Mouse (Mus musculus) frontal cortex, adult 2 months (tissue): ENCODE data around the gene Rnf181. TPM values are rescaled to one million over a fixed set of nuclear protein-coding genes. Genes with fewer than 3 reads are reported as not detected.
A peak's percentile ranks its signal among the peaks of the same experiment; 100 is the strongest.

Experiments
- DNase-seq, 2 experiments: peaks; one replicate each; pipeline ENCODE4 v3.0.0; 2022; ENCODE audit warnings: low spot score in 1 of 2; ENCODE audit errors: extremely low spot score in 1 of 2
- polyA plus RNA-seq: library from polyadenylated mRNA; depleted of rRNA; stranded (reverse); fragments of >200 nt; gene quantifications from 2 replicates; pipeline ENCODE4 v1.2.3, GENCODE M21; 2012

Gene Rnf181
- polyA plus RNA-seq, 1 experiment = 87.6 TPM

- no peak for DNase-seq
Observed at GRCm38 (mm10) chr6:72385258-72385657, 18.5 kb upstream of the Rnf181 start.

- no peak for DNase-seq
Observed at GRCm38 (mm10) chr6:72383952-72384351, 17.2 kb upstream of the Rnf181 start.

GRCm38 (mm10) chr6:72383142-72383820 is 16.5 kb upstream of the Rnf181 start:
- no peak for DNase-seq

GRCm38 (mm10) chr6:72382494-72382893 is 15.7 kb upstream of the Rnf181 start:
- no peak for DNase-seq

- DNase-seq = no peak
Observed at GRCm38 (mm10) chr6:72380131-72380770, 13.5 kb upstream of the Rnf181 start, which contains the start of gene Vamp5. TSS of gene Vamp5 (minus strand) at chr6:72380468.

GRCm38 (mm10) chr6:72379377-72380130 is 12.8 kb upstream of the Rnf181 start:
- no peak for DNase-seq

- DNase-seq = no peak
Observed at GRCm38 (mm10) chr6:72378510-72379234, 11.9 kb upstream of the Rnf181 start.

GRCm38 (mm10) chr6:72374820-72375563 is 8.2 kb upstream of the Rnf181 start:
- DNase-seq = no peak

GRCm38 (mm10) chr6:72374206-72374605 is 7.5 kb upstream of the Rnf181 start:
- no peak for DNase-seq

- DNase-seq = no peak
Observed at GRCm38 (mm10) chr6:72373184-72373583, 6.4 kb upstream of the Rnf181 start.

GRCm38 (mm10) chr6:72371571-72371970 is 4.8 kb upstream of the Rnf181 start:
- DNase-seq = no peak

- DNase-seq = peak in 1 of 2 experiments; percentile 79
Observed at GRCm38 (mm10) chr6:72371147-72371546, 4.4 kb upstream of the Rnf181 start.

GRCm38 (mm10) chr6:72370091-72370490 is 3.3 kb upstream of the Rnf181 start:
- no peak for DNase-seq

- DNase-seq = no peak
Observed at GRCm38 (mm10) chr6:72369557-72369956, 2.8 kb upstream of the Rnf181 start.

GRCm38 (mm10) chr6:72367460-72367974 is 761 bp upstream of the Rnf181 start:
- no peak for DNase-seq

- DNase-seq = no peak
Observed at GRCm38 (mm10) chr6:72366304-72366703, 452 bp downstream of the Rnf181 start.

- no peak for DNase-seq
Observed at GRCm38 (mm10) chr6:72364985-72365384, 1.8 kb downstream of the Rnf181 start.

- no peak for DNase-seq
Observed at GRCm38 (mm10) chr6:72364009-72364408, 2.7 kb downstream of the Rnf181 start.

GRCm38 (mm10) chr6:72362132-72363028 is 4.4 kb downstream of the Rnf181 start:
- peak; percentile 98 for DNase-seq
